Mouse (Mus musculus) liver, postnatal 0 days (tissue): Measurements from ENCODE around the gene Nln. TPM values are rescaled to one million over a fixed set of nuclear protein-coding genes. Genes with fewer than 3 reads are reported as not detected.
A peak's percentile ranks its signal among the peaks of the same experiment; 100 is the strongest.

ENCODE experiments used
- ATAC-seq: fragments of 200-750 bp; cut with Nextera tagmentation; 2 replicates; pipeline ENCODE4 v1.8.0; 2017; ENCODE audit warnings: mild to moderate bottlenecking, moderate library complexity
- DNase-seq: peaks from one replicate; pipeline ENCODE4 v3.0.0-alpha.2; 2016
- H3K27ac ChIP-seq: fragments of 300-500 bp; sonication (generic); 2 replicates; pipeline ENCODE4 v1.5.1; 2014; ENCODE audit warnings: antibody characterized with exemption, moderate library complexity, mild to moderate bottlenecking, low read depth
- H3K27me3 ChIP-seq: fragments of 300-500 bp; sonication (generic); 2 replicates; pipeline ENCODE4 v1.6.1; 2014; ENCODE audit warnings: low read length, control low read depth, mixed read lengths; ENCODE audit not compliant: insufficient read depth
- H3K36me3 ChIP-seq: fragments of 300-500 bp; sonication (generic); replicated peaks from 2 replicates; pipeline ENCODE4 v1.6.1; 2014; ENCODE audit warnings: mild to moderate bottlenecking, control low read depth, low read length, moderate library complexity, mixed read lengths; ENCODE audit not compliant: insufficient read depth
- H3K4me1 ChIP-seq: fragments of 300-500 bp; sonication (generic); 2 replicates; pipeline ENCODE4 v1.6.1; 2014; ENCODE audit warnings: antibody characterized with exemption, mild to moderate bottlenecking, control low read depth; ENCODE audit not compliant: insufficient read depth
- H3K4me2 ChIP-seq: fragments of 300-500 bp; sonication (generic); 2 replicates; pipeline ENCODE4 v1.6.1; 2014; ENCODE audit warnings: low read depth, mild to moderate bottlenecking, low read length, moderate library complexity, mixed read lengths
- H3K4me3 ChIP-seq: fragments of 300-500 bp; sonication (generic); 2 replicates; pipeline ENCODE4 v1.5.1; 2014; ENCODE audit warnings: low read depth, low read length
- H3K9ac ChIP-seq: fragments of 300-500 bp; sonication (generic); replicated peaks from 2 replicates; pipeline ENCODE4 v1.6.1; 2014; ENCODE audit warnings: mild to moderate bottlenecking, moderate library complexity
- H3K9me3 ChIP-seq: fragments of 300-500 bp; sonication (generic); 2 replicates; pipeline ENCODE4 v1.6.1; 2016; ENCODE audit warnings: mild to moderate bottlenecking, control low read depth, low read length, mixed read lengths
- CTCF ChIP-seq: sonication (generic); IDR thresholded peaks from 2 replicates; pipeline ENCODE4 v1.5.1; 2016; ENCODE audit warnings: antibody characterized with exemption, low read depth
- EP300 ChIP-seq: IDR thresholded peaks from 2 replicates; pipeline ENCODE4 v1.6.1; 2016; ENCODE audit warnings: antibody characterized with exemption, low read depth, mild to moderate bottlenecking
- WGBS: fragments of 180-500 bp; shearing (Covaris S2); extraction: QIAGEN DNeasy Blood & Tissue Kit; methylation state at CpG from one replicate; pipeline ENCODE4 v1.1.7; 2014; ENCODE audit not compliant: insufficient replicate concordance; 5-methylcytosine and 5-hydroxymethylcytosine counted together
- polyA plus RNA-seq: library from polyadenylated mRNA; unstranded; fragments of >200 nt; fragmentation: Nextera tagmentation; extraction: Ambion mirVana; gene quantifications from 2 replicates; pipeline ENCODE4 v1.2.1, GENCODE M21; 2015

Gene Nln
- polyA plus RNA-seq, 1 experiment from 2014 or later = 40.4 TPM

DNA sequence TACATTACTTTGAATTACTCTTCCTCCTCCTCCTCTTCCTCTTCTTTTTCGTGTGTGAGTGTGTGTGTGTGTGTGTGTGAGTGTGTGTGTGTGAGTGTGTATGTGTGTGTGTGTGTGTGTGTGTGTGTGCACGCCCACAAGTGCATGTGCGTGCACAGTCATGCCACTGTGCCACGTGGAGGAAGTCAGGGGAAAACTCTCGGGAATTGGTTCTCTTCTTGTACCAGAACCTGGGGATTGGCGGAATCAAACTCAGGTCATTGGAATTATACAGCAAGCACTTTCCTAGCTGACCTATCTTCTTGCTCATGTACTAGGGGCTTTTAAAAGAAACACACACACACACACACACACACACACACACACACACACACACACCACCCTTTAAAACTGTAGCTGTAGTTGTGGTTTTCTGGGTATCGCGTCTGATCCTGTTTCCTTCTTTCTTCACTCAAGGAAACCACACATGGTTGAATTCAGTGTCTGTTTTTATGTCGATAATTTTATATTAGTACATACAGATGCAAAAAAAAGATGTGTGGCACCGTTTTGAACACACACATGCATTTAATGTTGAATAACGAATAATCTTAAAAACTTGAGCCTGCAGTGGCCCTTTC, 97.1 kb downstream of the Nln start:
- WGBS = 36% methylated on average over 11 of the region's 11 CpGs
- H3K27ac ChIP-seq = no peak overlapping the region
- H3K36me3 ChIP-seq = no peaks in the 10 kb centered on the region
- H3K4me3 ChIP-seq = no peak overlapping the region
- ATAC-seq = 0 out of 2 replicates have a peak, but pooled peaks have one; percentile 29
- H3K9me3 ChIP-seq = no peaks in the 10 kb centered on the region
- H3K4me1 ChIP-seq = no peaks in the 10 kb centered on the region
- no peak for TF ChIP-seq CTCF
- TF ChIP-seq EP300 = peak; percentile 50; the same call in 1 of the 2 replicates
- H3K27me3 ChIP-seq = no peaks in the 10 kb centered on the region
- DNase-seq = no peak
- no peak overlapping the region for H3K4me2 ChIP-seq
- H3K9ac ChIP-seq = no peak overlapping the region

DNA sequence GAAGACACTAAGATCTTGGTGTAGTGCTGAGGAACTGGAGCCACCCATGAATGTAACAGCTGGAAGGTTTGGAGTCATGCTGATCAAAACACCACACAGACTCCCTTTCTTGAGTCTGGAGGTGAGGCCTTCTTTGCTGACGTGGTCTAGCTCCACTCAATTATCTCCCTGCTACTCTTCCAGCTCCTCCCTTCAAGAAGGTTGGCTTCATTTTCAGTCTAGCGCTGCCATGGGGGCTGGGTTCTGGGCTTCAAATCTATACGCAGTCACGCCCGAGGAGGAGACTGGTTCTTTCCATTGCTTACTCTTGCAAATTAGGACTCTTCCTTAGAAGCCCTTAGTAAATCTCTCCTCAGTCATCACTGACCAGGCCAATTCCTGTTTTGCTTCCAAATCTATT, 98.1 kb downstream of the Nln start:
- Histone ChIP-seq H3K9me3 (no peaks in the 10 kb centered on the region), H3K27ac (no peak overlapping the region), H3K36me3 (no peaks in the 10 kb centered on the region), H3K27me3 (no peaks in the 10 kb centered on the region), H3K4me2 (no peak overlapping the region), H3K4me3 (no peak overlapping the region), H3K9ac (no peak overlapping the region), H3K4me1 (no peaks in the 10 kb centered on the region)
- TF ChIP-seq CTCF (no peak), EP300 (no peak)
- ATAC-seq (no peak), DNase-seq (no peak)
- WGBS = 78% methylated on average over 5 of the region's 5 CpGs

DNA sequence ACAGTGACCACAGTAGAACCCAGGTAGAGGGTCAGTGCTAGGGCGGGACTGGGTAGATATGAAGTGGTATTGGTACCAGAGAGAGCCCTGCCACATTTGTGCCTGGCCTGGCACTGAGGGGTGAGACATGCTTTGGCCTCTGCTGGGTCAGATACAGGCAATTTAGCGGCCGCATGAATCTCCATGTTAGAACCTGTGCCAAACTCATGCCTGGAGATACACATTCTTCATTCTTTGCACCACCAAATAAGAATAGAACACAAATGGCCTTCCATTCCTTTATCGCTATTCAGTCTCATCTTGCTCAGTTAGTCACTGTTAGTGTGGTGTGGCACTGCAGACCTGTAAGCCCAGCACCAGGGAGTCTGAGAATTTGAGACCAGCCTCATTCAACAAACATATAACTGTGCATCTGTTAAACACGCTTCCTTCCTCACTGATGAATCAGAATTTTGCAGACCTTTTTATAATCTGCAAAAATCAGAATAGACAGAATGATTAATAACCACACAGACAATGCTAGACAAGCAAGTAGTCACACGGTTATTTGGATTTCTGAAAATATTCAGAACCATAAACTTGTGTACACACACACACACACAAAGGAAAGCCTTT, 104.1 kb downstream of the Nln start:
- H3K27me3 ChIP-seq = no peaks in the 10 kb centered on the region
- H3K4me3 ChIP-seq = no peak overlapping the region
- no peaks in the 10 kb centered on the region for H3K4me1 ChIP-seq
- 73% methylated on average over 6 of the region's 6 CpGs for WGBS
- no peaks in the 10 kb centered on the region for H3K36me3 ChIP-seq
- no peak overlapping the region for H3K9ac ChIP-seq
- H3K4me2 ChIP-seq = no peak overlapping the region
- no peak for ATAC-seq
- TF ChIP-seq CTCF = no peak
- no peak for TF ChIP-seq EP300
- DNase-seq = no peak
- H3K27ac ChIP-seq = no peak overlapping the region
- no peaks in the 10 kb centered on the region for H3K9me3 ChIP-seq

DNA sequence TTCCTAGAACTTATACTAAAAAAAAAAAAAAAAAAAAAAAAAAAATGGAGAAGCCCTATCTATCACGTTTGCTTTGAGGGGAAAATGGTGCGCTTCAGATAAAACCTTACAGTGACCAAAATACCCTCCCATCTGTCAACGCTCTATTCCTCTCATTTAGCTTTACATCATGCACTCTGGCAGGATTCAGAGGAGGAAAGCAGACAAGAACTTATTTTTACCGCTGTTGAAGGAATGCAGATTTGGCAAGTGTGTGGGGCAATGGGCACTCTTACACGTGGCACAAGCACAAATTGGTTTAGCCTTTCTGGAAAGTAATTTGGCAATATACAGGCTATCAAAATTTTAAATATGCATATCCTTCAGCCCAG, 115.3 kb downstream of the Nln start:
- no peak for ATAC-seq
- Histone ChIP-seq H3K27ac (no peak overlapping the region), H3K4me1 (no peaks in the 10 kb centered on the region), H3K4me2 (no peak overlapping the region), H3K9ac (no peak overlapping the region), H3K9me3 (no peaks in the 10 kb centered on the region), H3K4me3 (no peak overlapping the region), H3K36me3 (no peaks in the 10 kb centered on the region), H3K27me3 (no peaks in the 10 kb centered on the region)
- no peak for DNase-seq
- TF ChIP-seq CTCF (no peak), EP300 (no peak)
- WGBS = 44% methylated on average over 5 of the region's 5 CpGs

DNA sequence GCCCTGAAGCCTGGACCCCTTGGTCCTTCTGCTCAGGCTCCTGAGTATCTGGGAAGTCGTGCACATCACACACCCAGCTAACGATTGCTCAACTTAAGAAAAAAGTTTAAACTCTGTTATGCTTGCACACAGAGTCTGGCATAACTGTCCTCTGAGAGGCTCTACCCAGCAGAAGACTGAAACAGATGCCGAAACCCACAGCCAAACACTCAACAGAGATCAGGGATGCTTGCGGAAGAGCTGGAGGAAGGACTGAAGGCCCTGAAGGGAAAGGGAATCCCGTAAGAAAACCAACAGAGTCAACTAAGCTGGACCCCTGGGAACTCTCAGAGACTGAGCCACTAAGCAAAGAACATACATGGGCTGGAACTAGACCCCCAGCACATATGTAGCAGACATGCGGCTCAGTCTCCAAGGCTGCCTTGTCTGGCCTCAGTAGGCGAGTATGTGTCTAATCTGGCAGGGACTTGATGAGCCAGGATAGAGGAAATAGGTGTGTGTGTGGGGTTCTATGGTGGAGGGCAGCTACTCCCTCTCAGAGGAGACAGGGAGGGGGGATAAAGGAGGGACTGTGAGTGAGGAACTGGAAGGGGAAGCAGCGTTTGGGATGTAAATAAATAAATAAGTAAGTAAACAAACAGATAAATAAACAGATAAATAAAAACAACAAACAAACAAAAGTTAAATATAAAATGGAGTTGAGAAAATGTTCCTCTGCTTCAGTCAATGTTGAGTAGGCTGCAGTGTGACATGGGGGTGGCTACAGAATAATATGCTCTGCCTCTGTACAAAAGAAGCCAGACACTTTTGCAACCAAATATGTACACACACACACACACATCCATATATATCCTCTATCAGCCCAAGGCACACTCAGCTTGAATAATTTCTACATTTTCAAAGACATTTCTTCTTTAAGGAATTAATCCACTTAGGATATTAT, 116.0 kb downstream of the Nln start:
- ATAC-seq (no peak), DNase-seq (no peak)
- H3K4me1 ChIP-seq = no peaks in the 10 kb centered on the region
- no peak for TF ChIP-seq CTCF
- TF ChIP-seq EP300 = no peak
- H3K4me3 ChIP-seq = no peak overlapping the region
- no peaks in the 10 kb centered on the region for H3K9me3 ChIP-seq
- H3K9ac ChIP-seq = no peak overlapping the region
- H3K27me3 ChIP-seq = no peaks in the 10 kb centered on the region
- H3K36me3 ChIP-seq = no peaks in the 10 kb centered on the region
- 61% methylated on average over 8 of the region's 8 CpGs for WGBS
- no peak overlapping the region for H3K27ac ChIP-seq
- no peak overlapping the region for H3K4me2 ChIP-seq

DNA sequence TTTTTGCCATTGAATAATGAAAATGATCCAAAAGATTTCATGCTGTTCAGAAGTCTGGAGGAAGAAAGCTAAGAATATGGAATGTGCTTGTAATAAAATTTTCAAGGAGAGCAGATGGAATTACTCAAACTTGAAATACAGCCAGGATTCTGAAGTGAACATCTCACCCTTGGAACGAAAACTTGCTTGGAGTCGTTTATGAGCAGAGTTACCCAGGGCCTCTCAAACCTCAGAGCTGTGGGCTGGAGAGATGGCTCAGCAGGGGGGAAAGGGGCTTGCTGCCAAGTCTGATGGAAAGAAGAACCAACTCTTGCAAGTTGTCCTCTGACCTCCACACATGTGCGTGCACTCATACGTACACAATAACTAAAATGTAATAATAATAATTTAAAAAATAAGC, 122.8 kb downstream of the Nln start:
- no peaks in the 10 kb centered on the region for H3K27me3 ChIP-seq
- no peak overlapping the region for H3K4me2 ChIP-seq
- no peak overlapping the region for H3K4me3 ChIP-seq
- TF ChIP-seq CTCF (no peak), EP300 (no peak)
- no peaks in the 10 kb centered on the region for H3K36me3 ChIP-seq
- no peaks in the 10 kb centered on the region for H3K4me1 ChIP-seq
- H3K9me3 ChIP-seq = no peaks in the 10 kb centered on the region; the same call in 1 of the 2 replicates
- DNase-seq = no peak
- no peak for ATAC-seq
- no peak overlapping the region for H3K9ac ChIP-seq
- 63% methylated on average over 4 of the region's 4 CpGs for WGBS
- H3K27ac ChIP-seq = no peak overlapping the region
